Mouse (Mus musculus): Measurements from ENCODE around the gene Agpat4.

- no peak for TF ChIP-seq CTCF (IDR thresholded peaks at IDR 0.05; ENCODE audit: borderline replicate concordance, insufficient read depth, low read depth, low read length)
- TF ChIP-seq POLR2A (IDR thresholded peaks at IDR 0.05; ENCODE audit: borderline replicate concordance, insufficient read depth, low read length), result no peak
Measured at GRCm38 (mm10) chr17:12232724-12233123, 114.2 kb downstream of the Agpat4 start.

All from cerebellum, adult 2 months (tissue).